Mouse (Mus musculus) heart, postnatal 4 days (tissue): Measurements from ENCODE around the gene Rplp2. TPM values are rescaled to one million over a fixed set of nuclear protein-coding genes. Genes with fewer than 3 reads are reported as not detected.

Source experiments
- DNase-seq: peaks from one replicate; pipeline ENCODE4 v3.0.0; 2021
- total RNA-seq, 2 experiments: library from RNA; stranded (reverse); gene quantifications; 2 replicates each; pipeline ENCODE4 v1.2.3; 2021

Rplp2 gene
- total RNA-seq, 2 experiments from 2014 or later = 1,146 to 1,184 TPM

GRCm38 (mm10) chr7:141484186-141485120, 37.3 kb downstream of the Rplp2 start:
- DNase-seq = no peak

DNA sequence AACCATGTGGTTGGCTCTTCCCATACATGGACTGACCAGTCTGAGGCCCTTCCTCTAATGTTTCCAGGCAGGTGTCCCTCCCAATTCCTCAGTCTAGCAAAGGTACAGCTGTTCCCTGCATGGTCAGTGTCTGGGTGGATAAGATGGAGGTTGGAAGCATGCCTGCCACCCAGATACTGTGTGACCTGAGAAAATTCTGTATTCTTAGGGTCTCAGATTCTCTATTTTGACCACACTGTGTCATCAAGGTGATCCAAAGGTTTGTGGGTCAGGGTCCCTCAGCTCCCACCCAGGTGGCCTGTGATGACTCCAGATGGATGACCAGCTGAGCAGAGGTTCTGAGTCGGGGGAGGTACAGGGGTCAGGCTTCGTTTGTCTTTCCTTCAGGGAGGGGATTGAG, 38.0 kb downstream of the Rplp2 start:
- DNase-seq = no peak

DNA sequence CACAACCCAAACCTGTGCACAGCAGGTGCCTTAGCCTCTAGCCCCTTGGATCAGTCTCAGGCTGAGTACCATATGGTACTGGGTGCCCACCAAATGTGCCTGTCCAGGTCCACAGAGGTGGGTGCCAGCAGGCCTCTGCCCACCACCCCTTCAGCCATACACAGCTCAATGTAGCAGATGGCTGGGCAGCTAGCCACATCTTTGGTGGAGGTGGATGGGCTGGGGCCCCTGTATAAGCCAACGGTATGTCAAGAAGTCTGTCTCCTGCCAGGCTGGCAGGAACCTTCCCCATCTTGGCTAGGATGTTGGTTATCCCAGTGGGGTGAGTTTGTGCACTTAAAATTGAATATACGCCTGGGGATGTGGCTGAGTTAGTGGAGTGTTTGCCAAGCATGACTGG, 38.4 kb downstream of the Rplp2 start:
- no peak for DNase-seq

DNA sequence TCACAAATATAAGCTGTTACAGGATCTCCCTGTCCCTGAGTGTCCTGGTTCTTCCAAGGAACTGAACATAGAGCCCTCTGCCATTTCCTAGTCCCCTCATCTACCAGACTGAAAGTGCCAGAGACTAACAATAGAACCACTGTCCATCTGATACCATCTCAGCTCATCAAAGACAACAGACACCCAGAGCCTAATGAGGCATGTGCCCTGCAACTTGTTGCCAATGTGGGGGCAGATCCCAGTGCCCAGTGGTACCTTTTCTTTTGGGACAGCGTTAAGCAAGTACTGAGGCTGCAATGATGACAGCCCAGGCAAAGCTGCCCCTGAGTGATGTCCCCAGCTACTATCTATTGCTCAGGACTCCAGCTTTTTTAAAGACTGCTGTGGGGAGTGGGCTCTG, 39.1 kb downstream of the Rplp2 start:
- DNase-seq = no peak

- DNase-seq = no peak
These were observed 40.0 kb downstream of the Rplp2 start for GRCm38 (mm10) chr7:141487141-141487540.

DNA sequence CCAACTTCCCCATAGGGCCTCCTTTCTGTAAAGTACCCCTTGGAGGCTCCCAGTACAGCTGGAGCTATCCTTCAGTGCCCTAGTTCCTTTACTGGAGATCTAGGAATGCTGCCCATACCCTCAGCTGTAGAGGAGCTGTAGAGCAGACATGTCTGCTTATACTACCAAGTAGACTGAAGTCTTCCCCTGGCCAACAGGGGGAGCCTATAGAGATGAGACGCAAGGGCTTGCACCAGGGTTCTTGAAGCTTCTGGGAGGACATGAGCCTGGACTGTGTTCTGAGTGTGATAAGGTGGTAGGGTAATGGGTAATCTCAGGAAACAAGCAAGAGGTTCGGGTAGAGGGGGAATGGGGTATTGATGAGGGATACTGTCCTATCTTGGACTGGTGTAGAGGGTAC, 44.0 kb downstream of the Rplp2 start:
- no peak for DNase-seq

DNA sequence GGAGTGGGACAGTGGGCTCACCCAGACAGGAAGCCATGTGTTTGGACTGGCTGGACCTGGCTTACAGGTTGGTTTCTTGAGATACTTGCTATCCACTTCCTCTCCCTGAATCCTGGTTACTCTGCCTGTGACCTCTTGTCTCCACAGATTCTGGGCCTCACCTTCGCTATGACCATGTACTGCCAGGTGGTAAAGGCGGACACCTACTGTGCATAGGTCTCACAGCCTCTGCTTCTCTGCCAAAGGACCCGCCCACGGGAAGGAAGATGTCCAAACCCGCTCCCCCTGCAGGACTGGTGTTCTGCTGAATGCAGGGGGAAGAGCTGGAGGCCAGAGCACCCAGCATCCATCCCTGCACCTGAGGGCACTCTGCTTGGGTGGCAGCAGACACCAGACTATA, 45.6 kb downstream of the Rplp2 start:
- no peak for DNase-seq

DNA sequence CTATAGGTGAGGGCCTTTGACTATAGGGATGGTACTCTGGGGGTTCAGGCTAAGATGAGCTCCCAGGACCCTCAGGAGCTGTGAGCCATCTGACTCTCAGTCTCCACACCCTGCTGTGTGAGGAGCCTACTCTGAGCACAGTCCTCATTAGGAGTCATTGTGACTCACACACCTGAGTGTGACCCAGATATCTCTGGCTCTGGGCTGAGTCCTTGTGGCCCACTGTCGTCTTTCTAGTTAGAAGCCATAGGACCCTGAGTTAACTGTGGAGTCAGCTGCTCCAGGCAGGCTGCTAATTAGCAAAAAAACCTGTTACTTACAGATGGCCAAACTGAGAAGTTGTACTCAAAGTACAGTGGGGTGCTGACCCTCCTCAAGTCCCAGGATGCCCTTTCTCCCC, 46.6 kb downstream of the Rplp2 start:
- DNase-seq = no peak

GRCm38 (mm10) chr7:141495379-141495778, 48.2 kb downstream of the Rplp2 start:
- no peak for DNase-seq

DNA sequence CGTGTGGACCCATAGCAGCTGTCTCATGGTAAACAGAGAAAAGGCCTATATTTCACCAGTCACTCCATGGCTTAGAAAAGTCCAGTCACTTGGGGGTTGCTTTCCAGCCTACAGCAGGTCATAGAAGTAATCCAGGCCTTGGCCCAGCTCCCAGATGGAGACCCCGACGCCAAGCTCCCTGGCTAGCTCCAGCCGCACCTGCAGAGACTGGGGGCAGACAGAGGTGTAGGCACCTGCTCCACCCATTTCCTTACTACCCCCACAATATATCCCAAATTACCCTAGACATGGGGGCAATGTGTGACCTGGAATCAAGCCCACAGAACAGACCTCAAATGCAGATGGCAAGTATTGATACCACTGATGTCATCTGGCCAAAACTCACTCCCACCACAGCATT, 48.8 kb downstream of the Rplp2 start:
- no peak for DNase-seq

GRCm38 (mm10) chr7:141497600-141497999, 50.4 kb downstream of the Rplp2 start:
- no peak for DNase-seq

Other genes starting within 250 kb of the Rplp2 start
- gene Lmntd2, start 233.3 kb upstream of the Rplp2 start, total RNA-seq = not detected
- gene Rassf7, start 231.5 kb upstream of the Rplp2 start, total RNA-seq = 1 to 10 TPM; 4.1 to 6.1 TPM
- gene Phrf1, start 218.6 kb upstream of the Rplp2 start, total RNA-seq = 10 to 100 TPM; 44.3 to 52.2 TPM
- gene Irf7, start 180.9 kb upstream of the Rplp2 start, total RNA-seq = 1 to 10 TPM; 1.3 to 1.4 TPM
- not detected for gene Cdhr5, start 170.6 kb upstream of the Rplp2 start, total RNA-seq
- gene Sct, start 168.2 kb upstream of the Rplp2 start, total RNA-seq = not detected
- gene Drd4, start 155.4 kb upstream of the Rplp2 start, total RNA-seq = not detected
- gene Deaf1, start 119.7 kb upstream of the Rplp2 start, total RNA-seq = 10 to 100 TPM; 27.8 to 30.6 TPM
- gene Tmem80, start 119.6 kb upstream of the Rplp2 start, total RNA-seq = 10 to 100 TPM; 15.9 to 16.3 TPM
- gene Eps8l2, start 108.5 kb upstream of the Rplp2 start, total RNA-seq = 1 to 10 TPM; 1.9 TPM
- 100 to 1,000 TPM; 126 to 134 TPM for gene Taldo1, start 55.2 kb upstream of the Rplp2 start, total RNA-seq
- 10 to 100 TPM; 12.5 to 12.9 TPM for gene Gatd1, start 33.2 kb upstream of the Rplp2 start, total RNA-seq
- gene Cend1, start 17.9 kb upstream of the Rplp2 start, total RNA-seq = 1 to 10 TPM; 1.5 to 1.6 TPM
- gene Slc25a22, start 9.5 kb upstream of the Rplp2 start, total RNA-seq = 10 to 100 TPM; 30.5 to 32.3 TPM
- 1 to 10 TPM; 5.9 to 6.4 TPM for gene Pidd1, start 3.3 kb upstream of the Rplp2 start, total RNA-seq
- gene Pnpla2, start 7.8 kb downstream of the Rplp2 start, total RNA-seq = 100 to 1,000 TPM; 118 to 127 TPM
- 10 to 100 TPM; 17.6 to 20.1 TPM for gene Cracr2b, start 13.7 kb downstream of the Rplp2 start, total RNA-seq
- 100 to 1,000 TPM; 229 to 230 TPM for gene Cd151, start 20.0 kb downstream of the Rplp2 start, total RNA-seq
- gene Polr2l, start 27.8 kb downstream of the Rplp2 start, total RNA-seq = 10 to 100 TPM; 49.6 to 52.4 TPM
- 10 to 100 TPM; 37.2 to 38.0 TPM for gene Tspan4, start 27.9 kb downstream of the Rplp2 start, total RNA-seq
- 10 to 100 TPM; 36.5 to 36.6 TPM for gene Chid1, start 92.5 kb downstream of the Rplp2 start, total RNA-seq
- 10 to 100 TPM; 61.1 to 61.4 TPM for gene Ap2a2, start 114.8 kb downstream of the Rplp2 start, total RNA-seq
- not detected for gene Muc6, start 207.9 kb downstream of the Rplp2 start, total RNA-seq
- under 1 TPM in 1 of 2 experiments, not detected in 1; 0.74 TPM for gene Muc2, start 243.0 kb downstream of the Rplp2 start, total RNA-seq